Mouse (Mus musculus): ENCODE results near the gene Ptprj. TPM values are rescaled to one million over a fixed set of nuclear protein-coding genes. Genes with fewer than 3 reads are reported as not detected.

Gene Ptprj
- total RNA-seq, 4 experiments from 2014 or later: 108 to 115 (median 111) TPM

GRCm38 (mm10) chr2:90525807-90526206 lies 54.6 kb downstream of the Ptprj start:
- no peak for DNase-seq (ENCODE audit: low spot score in 2 of 2)

DNA sequence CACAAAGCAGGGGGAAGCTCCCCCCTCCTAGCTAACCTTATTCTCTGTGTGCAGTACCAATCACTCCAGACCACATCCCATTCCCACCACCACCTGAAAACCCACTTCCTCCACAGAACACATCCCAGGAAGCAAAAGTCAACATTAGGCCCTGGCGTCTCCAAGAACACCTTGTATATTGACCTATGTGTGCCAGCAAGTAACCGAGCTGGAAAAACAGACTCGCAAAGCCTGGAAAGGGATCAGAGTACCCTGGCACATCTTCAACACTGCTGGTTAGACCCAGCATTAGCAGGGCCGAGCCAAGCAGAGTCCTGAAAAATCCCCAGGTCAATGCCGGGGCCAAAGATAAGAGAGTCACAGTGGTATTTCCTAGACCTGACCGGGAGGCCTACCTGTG lies 58.0 kb downstream of the Ptprj start:
- DNase-seq (ENCODE audit: low spot score in 2 of 2): no peak

GRCm38 (mm10) chr2:90521909-90522308 lies 58.5 kb downstream of the Ptprj start:
- no peak for DNase-seq (ENCODE audit: low spot score in 2 of 2)

GRCm38 (mm10) chr2:90518296-90518695 lies 62.2 kb downstream of the Ptprj start:
- no peak for DNase-seq (ENCODE audit: low spot score in 2 of 2)

DNA sequence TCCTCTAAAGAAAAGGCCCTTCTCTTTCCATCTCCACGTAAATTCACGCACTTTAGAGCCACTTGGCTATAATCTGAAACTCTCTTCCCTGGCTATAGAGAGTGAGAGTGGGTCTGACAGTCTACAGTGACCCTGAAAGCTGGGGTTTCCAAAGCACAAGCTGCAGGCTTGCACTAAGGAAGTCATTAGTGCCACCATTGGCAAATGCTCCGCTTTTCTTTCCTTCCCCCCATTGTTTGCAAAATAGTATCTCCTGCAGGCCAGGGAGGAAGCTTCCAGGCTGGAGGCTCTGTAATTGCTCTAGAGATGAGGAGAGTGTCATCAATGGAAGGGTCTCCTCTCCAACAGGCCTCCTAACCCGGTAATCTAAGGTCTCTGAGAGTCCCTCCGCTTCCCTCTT lies 65.5 kb downstream of the Ptprj start:
- DNase-seq (ENCODE audit: low spot score in 2 of 2): no peak

- no peak for DNase-seq (ENCODE audit: low spot score in 2 of 2)
These were observed 71.2 kb downstream of the Ptprj start for GRCm38 (mm10) chr2:90509268-90509667.

GRCm38 (mm10) chr2:90506143-90506542 lies 74.3 kb downstream of the Ptprj start:
- no peak for DNase-seq (ENCODE audit: low spot score in 2 of 2)

DNA sequence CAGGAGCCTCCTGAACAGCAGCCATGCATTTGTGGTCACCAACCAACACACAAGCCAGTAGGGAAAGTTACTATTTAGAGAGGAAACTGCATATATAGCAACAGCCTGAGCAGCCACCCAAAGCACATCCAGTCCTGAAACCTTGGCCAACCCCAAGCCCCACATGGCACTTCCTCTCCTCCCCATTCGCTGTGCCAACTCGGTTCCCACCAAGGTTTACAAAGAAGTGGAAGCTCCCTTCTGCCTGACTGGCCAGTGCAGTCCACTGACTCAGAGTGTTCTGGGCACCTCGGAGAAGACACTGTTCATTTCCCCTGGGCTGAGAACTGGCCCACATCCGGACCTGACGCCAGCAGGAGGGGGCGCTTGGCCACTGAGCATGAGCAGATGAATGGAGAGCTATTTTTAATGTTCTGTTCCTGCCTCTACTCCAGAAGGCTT lies 75.7 kb downstream of the Ptprj start:
- DNase-seq (ENCODE audit: low spot score in 2 of 2): peak; percentile 71 to 78

DNA sequence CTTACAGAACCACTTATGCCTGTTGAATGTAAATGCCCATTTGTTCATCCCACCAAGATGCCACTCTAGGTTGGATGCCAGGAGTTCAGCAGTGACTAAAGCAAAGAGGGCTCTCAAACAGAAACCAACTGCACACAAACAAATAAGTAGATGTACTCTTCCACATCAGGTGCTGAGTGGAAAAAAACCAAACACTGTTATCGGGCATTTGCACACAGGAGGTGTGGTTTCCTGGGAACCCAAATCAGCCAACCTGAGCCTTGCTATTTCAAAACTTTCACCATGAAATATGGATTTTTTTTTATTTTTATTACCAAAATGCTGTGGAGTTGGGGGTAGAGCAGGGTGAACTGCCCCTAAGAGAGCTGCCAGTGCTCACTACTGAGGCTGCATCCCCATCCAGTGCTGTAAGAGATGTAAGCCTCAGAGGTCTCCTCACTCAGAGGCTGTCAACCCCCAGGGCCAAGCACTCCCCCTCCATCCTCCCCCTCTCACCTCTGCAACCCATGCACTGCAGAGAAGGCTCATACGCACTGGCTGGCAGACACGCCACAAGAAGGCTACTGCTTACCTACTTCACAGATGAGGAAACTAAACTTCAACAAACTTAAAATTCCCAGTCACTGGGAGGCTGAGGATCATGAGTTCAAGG lies 77.1 kb downstream of the Ptprj start:
- no peak for DNase-seq (ENCODE audit: low spot score in 2 of 2)

- no peak for DNase-seq (ENCODE audit: low spot score in 2 of 2)
These were observed 77.7 kb downstream of the Ptprj start for GRCm38 (mm10) chr2:90502738-90503137.

DNA sequence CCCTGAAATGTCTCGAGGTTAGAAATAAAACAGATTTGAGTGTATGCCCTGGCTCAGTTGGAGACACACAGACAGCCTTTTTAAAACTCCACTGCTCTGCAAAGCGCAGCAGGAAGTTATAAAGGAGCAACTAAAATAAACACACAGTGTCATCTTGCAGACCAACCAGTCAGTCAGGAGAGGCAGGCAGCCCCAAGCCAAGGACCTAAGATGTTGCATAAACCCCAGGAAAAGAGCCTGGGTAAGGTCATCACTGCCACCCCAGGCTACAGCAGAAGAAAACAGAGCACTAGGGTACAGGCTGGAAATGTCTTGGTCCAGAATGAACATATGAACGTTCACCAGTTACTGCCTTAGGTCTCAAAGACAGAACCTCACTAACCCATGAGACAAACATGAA lies 78.7 kb downstream of the Ptprj start:
- DNase-seq (ENCODE audit: low spot score in 2 of 2): no peak

DNA sequence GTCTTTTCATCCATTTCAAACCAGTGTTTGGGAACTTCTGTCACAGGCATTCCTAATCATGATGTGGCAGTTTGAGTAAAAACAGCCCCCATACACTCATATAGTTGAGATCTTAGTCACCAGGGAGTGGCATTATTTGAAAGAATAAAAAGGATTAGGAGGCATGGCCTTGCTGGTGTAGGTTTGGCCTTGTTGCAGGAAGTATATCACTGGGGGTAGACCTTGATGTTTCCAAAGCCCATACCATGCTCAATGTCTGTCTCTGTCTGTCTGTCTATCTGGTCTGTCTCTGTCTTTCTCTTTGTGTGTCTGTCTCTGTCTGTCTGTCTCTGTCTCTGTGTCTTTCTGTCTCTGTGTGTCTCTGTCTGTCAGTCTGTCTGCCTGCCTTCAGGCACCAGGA lies 79.6 kb downstream of the Ptprj start:
- no peak for DNase-seq (ENCODE audit: low spot score in 2 of 2)

GRCm38 (mm10) chr2:90499002-90499401 lies 81.4 kb downstream of the Ptprj start:
- peak in 1 of 2 experiments; percentile 49 for DNase-seq (ENCODE audit: low spot score in 2 of 2)

DNA sequence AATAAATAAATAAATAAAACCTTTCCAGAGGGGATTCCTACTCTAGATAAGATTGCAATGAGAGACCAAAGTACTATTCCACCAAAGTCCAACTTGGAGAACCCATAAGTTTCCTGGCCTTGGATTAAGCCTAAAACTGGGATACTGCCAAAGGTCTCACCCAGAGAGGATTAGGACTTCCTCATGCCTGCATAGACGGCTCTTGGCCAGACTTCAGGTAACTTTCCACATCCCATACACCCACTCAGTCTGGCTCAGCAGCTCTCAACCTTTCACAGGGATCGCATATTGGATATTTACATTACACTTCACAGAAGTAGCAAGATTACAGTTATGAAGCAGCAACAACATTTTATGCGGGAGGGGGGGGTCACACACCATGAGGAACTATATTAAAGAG lies 82.9 kb downstream of the Ptprj start:
- DNase-seq (ENCODE audit: low spot score in 2 of 2): no peak

DNA sequence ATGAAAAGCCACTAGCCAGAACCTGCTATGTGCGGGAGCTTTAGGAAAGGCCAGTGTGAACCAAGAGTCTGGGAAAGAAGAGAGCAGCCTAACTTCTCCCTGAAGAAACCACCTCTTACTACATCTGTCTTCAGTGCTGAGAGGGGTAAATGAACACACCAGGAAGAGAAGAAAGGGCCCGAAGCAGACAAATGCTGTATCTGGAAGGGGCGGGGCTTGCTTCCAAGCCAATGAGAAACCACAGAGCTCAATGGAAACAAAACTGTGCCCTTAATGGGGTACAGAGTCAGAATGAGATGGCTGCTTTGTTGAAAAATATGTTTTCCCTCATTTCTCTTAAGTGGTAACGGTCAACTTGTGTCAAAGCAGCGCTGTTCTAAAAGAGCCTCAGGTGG lies 83.8 kb downstream of the Ptprj start:
- no peak for DNase-seq (ENCODE audit: low spot score in 2 of 2)

DNA sequence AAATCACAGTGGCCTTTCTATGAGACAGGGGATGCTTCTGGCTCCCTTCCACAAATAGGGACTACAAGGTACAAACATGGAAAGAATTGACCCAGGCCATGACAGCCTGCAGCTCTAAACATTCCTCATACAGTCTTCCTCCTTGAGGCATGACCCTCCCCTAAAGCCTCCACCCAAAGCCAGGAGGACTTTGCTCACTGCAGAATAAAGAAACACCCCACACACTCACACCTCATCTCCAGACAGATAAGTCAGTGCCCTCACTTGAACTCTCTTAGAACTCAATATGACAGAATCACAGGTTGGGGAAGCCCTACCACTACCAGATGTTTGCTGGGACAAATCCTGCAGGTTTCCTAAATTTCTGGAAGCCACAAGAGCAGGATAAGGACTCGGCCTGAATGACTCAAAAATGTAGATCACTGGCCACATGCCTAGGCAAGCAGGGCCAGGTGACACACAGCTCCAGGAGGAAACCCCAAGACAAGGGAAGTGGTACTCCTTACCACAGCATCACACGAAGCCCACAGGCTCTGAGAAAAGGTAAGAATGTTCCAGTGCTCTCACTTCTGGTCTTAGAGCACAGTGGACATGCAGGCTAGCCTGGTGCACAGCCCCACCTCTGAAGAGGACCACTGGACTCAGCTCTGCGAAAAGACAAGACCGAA lies 84.3 kb downstream of the Ptprj start:
- DNase-seq (ENCODE audit: low spot score in 2 of 2): no peak

DNA sequence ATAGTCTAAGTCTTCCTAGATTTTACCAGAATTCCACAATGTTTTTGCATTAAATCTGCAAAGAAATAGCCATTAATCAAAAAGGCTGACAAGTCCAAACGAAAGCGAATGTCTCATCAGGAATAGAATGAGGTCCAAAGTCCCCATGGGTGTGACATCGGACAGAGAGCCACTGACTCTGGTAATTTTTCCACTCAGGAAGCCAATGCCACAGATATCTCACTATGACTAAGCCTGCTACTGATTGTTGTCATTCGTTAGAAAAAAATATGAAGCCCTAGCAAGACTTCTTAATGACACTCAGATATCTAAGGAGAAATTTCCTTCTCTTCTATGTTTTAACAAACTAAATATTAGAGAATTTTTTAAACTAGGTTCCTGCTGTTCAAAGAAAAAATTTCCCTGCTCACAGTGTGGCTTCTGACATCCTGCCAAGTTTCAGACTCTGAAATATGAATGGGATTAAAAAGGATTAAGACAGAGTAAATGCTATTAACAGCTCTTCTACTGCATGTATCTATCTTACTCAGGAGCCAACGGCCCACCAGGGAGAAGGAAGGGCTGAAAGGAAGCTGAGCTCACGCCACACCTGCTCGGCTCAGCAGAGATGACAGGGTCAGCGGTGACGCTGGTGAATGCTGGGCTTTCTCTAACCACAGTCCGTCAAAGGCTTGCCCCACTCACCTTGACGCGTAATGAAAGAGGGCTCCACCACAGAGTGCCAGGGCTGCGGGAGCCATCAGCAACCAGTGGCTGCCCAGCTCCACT lies 90.0 kb downstream of the Ptprj start:
- DNase-seq (ENCODE audit: low spot score in 2 of 2): no peak

DNA sequence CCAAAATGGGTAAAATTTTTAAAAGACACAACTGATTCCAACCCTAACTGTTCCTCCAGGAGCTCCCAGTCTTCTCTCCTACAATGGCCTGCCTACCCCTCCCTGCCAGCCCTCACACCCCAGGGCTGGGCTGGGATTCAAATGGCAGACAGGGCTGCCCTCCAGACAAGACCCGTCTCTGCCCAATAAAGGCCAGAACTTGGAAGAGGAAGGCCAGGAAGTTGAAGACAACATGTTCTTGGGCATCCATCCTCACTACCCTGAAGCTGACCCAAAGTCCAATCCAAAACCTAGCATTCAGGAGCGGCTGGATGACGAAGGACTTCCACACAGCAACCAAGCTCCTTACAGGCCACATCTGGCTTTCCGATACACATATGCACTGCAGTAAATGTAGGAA lies 90.6 kb downstream of the Ptprj start:
- DNase-seq (ENCODE audit: low spot score in 2 of 2): no peak

DNA sequence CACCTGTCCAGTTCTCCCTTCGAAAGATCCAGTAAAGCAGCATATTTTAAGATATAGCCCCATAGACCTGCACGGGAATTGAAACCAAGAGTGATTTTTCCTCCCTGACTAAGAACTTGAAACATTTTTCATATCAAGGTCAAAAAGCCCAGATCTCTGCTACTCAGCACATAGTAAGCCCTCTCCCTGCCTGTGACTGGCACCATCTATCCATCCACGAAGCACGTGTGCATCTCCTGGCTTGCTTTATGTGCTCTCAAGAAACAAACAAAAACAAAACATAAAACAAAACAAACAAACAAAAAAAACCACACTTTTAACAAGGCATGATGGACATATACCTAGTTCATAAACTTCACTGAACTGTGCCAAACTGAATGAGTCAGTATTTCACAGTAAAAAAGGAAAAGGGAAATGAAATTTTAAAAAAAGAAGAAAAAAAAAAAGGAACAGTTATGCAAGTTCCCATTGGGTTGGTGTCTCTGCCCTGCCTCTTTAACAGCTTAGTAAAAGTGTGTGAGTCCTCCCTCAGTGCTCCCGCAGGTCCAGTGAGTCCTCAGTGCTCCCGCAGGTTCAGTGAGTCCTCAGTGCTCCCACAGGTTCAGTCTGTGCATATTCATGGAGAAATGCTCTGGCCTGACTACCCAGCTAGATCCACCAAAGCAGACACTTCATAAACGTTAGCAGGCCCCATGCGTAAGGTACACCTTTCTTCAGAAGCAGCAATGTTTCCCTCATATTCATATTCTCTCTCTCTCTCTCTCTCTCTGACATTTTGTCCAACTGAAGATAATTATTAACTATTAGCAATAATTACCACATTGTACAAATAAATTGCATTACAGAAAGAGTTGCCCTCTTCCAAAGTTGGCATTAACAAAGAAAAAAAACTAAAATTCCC lies 91.5 kb downstream of the Ptprj start:
- DNase-seq (ENCODE audit: low spot score in 2 of 2): no peak

GRCm38 (mm10) chr2:90487471-90488238 lies 92.8 kb downstream of the Ptprj start:
- no peak for DNase-seq (ENCODE audit: low spot score in 2 of 2)

Data from layer of hippocampus, adult 8-10 months (tissue).